Mouse (Mus musculus) frontal cortex, postnatal 14 days (tissue): Measurements from ENCODE around the gene Parvg.

Experiments
- DNase-seq, 2 experiments: peaks; one replicate each; pipeline ENCODE4 v3.0.0; 2022; ENCODE audit warnings: low spot score in 2 of 2

Parvg gene

GRCm38 (mm10) chr15:84351342-84351741 is 27.5 kb downstream of the Parvg start:
- no peak for DNase-seq

- DNase-seq: peak; percentile 42 to 58
Measured at GRCm38 (mm10) chr15:84351915-84352844, 28.4 kb downstream of the Parvg start.

- DNase-seq: no peak
Measured at GRCm38 (mm10) chr15:84355081-84355480, 31.3 kb downstream of the Parvg start.

- no peak for DNase-seq
Measured at GRCm38 (mm10) chr15:84364746-84365145, 40.9 kb downstream of the Parvg start.

- DNase-seq: no peak
Measured at GRCm38 (mm10) chr15:84365675-84366381, 42.0 kb downstream of the Parvg start.

- DNase-seq: peak in 1 of 2 experiments; percentile 47
Measured at GRCm38 (mm10) chr15:84366574-84366989, 42.8 kb downstream of the Parvg start.

GRCm38 (mm10) chr15:84367402-84367801 is 43.6 kb downstream of the Parvg start:
- no peak for DNase-seq

- DNase-seq: no peak
Measured at GRCm38 (mm10) chr15:84372801-84373200, 49.0 kb downstream of the Parvg start.

- no peak for DNase-seq
Measured at GRCm38 (mm10) chr15:84378734-84379133, 54.9 kb downstream of the Parvg start.

GRCm38 (mm10) chr15:84380181-84380580 is 56.4 kb downstream of the Parvg start:
- DNase-seq: no peak

GRCm38 (mm10) chr15:84384066-84384465 is 60.2 kb downstream of the Parvg start:
- no peak for DNase-seq

GRCm38 (mm10) chr15:84385995-84386565 is 62.3 kb downstream of the Parvg start:
- no peak for DNase-seq

- DNase-seq: no peak
Measured at GRCm38 (mm10) chr15:84388698-84389131, 64.9 kb downstream of the Parvg start.

GRCm38 (mm10) chr15:84392131-84392530 is 68.3 kb downstream of the Parvg start:
- DNase-seq: no peak
